Mouse (Mus musculus) stomach, postnatal 0 days (tissue): ENCODE results near the gene Tsc22d4. TPM values are rescaled to one million over a fixed set of nuclear protein-coding genes. Genes with fewer than 3 reads are reported as not detected.

ENCODE experiments used
- ATAC-seq: fragments of 200-750 bp; cut with Nextera tagmentation; 2 replicates; pipeline ENCODE4 v1.8.0; 2017; ENCODE audit not compliant: low FRiP score, low TSS enrichment
- DNase-seq: peaks from one replicate; pipeline ENCODE4 v3.0.0-alpha.2; 2016; ENCODE audit warnings: low spot score
- H3K27ac ChIP-seq: fragments of 300-500 bp; sonication (generic); replicated peaks from 2 replicates; pipeline ENCODE4 v1.5.1; 2014; ENCODE audit warnings: mild to moderate bottlenecking, control low read depth
- H3K27me3 ChIP-seq: fragments of 300-500 bp; sonication (generic); 2 replicates; pipeline ENCODE4 v1.6.1; 2014; ENCODE audit warnings: low read length; ENCODE audit not compliant: control insufficient read depth, insufficient read depth
- H3K36me3 ChIP-seq: fragments of 300-500 bp; sonication (generic); 2 replicates; pipeline ENCODE4 v1.6.1; 2014; ENCODE audit warnings: low read length, mixed read lengths; ENCODE audit not compliant: control insufficient read depth, insufficient read depth
- H3K4me1 ChIP-seq: fragments of 300-500 bp; sonication (generic); replicated peaks from 2 replicates; pipeline ENCODE4 v1.6.1; 2014; ENCODE audit warnings: antibody characterized with exemption; ENCODE audit not compliant: control insufficient read depth, insufficient read depth
- H3K4me2 ChIP-seq: fragments of 300-500 bp; sonication (generic); replicated peaks from 2 replicates; pipeline ENCODE4 v1.6.1; 2014; ENCODE audit warnings: low read depth, mild to moderate bottlenecking, control low read depth, moderate library complexity
- H3K4me3 ChIP-seq: fragments of 300-500 bp; sonication (generic); 2 replicates; pipeline ENCODE4 v1.5.1; 2014; ENCODE audit warnings: low read depth, low read length, control low read depth
- H3K9ac ChIP-seq: fragments of 300-500 bp; sonication (generic); 2 replicates; pipeline ENCODE4 v1.6.1; 2014; ENCODE audit warnings: mild to moderate bottlenecking, low read length, control low read depth, mixed read lengths
- H3K9me3 ChIP-seq: fragments of 300-500 bp; sonication (generic); 2 replicates; pipeline ENCODE4 v1.6.1; 2016; ENCODE audit warnings: low read length; ENCODE audit not compliant: control insufficient read depth
- CTCF ChIP-seq: IDR thresholded peaks from 2 replicates; pipeline ENCODE4 v1.5.1; 2016; ENCODE audit warnings: antibody characterized with exemption, low read depth, mild to moderate bottlenecking, moderate library complexity
- EP300 ChIP-seq: optimal IDR thresholded peaks from 2 replicates; pipeline ENCODE3; 2016; ENCODE audit warnings: antibody characterized with exemption
- WGBS: fragments of 180-500 bp; shearing (Covaris S2); extraction: QIAGEN DNeasy Blood & Tissue Kit; methylation state at CpG from one replicate; pipeline ENCODE4 v1.1.7; 2014; 5-methylcytosine and 5-hydroxymethylcytosine counted together
- polyA plus RNA-seq: library from polyadenylated mRNA; unstranded; fragments of >200 nt; fragmentation: Nextera tagmentation; extraction: Ambion mirVana; gene quantifications from 2 replicates; pipeline ENCODE4 v1.2.1, GENCODE M21; 2015

Gene Tsc22d4
- polyA plus RNA-seq, 1 experiment from 2014 or later = 100 TPM

GRCm38 (mm10) chr5:137751221-137751887, 5.8 kb downstream of the Tsc22d4 start:
- no peak overlapping the region for H3K4me2 ChIP-seq
- H3K27ac ChIP-seq = no peak overlapping the region
- H3K4me1 ChIP-seq = peaks cover 6% of the 10 kb centered on the region; the same call in 1 of the 2 replicates
- no peaks in the 10 kb centered on the region for H3K9me3 ChIP-seq
- H3K4me3 ChIP-seq = no peak overlapping the region
- TF ChIP-seq CTCF (no peak), EP300 (no peak)
- 93% methylated on average over 13 of the region's 13 CpGs for WGBS
- H3K27me3 ChIP-seq = no peaks in the 10 kb centered on the region
- peaks cover 19% of the 10 kb centered on the region; the same call in 1 of the 2 replicates for H3K36me3 ChIP-seq
- DNase-seq = no peak
- no peak overlapping the region for H3K9ac ChIP-seq
- no peak for ATAC-seq

- TF ChIP-seq EP300 (no peak), CTCF (no peak)
- Histone ChIP-seq H3K4me1 (peaks cover 6% of the 10 kb centered on the region; the same call in 1 of the 2 replicates), H3K36me3 (peaks cover 20% of the 10 kb centered on the region; the same call in 1 of the 2 replicates), H3K27ac (no peak overlapping the region), H3K4me3 (no peak overlapping the region), H3K27me3 (no peaks in the 10 kb centered on the region), H3K9me3 (no peaks in the 10 kb centered on the region), H3K9ac (no peak overlapping the region), H3K4me2 (no peak overlapping the region)
- 87% methylated on average over 6 of the region's 6 CpGs for WGBS
- no peak for ATAC-seq
- DNase-seq = no peak
These were observed 6.5 kb downstream of the Tsc22d4 start for GRCm38 (mm10) chr5:137751988-137752387.

GRCm38 (mm10) chr5:137753111-137753832, 7.7 kb downstream of the Tsc22d4 start:
- DNase-seq (no peak), ATAC-seq (0 out of 2 replicates have a peak, but pooled peaks have one; percentile 27)
- H3K36me3 ChIP-seq = peaks cover 25% of the 10 kb centered on the region
- 53% methylated on average over 12 of the region's 13 CpGs for WGBS
- no peak overlapping the region for H3K9ac ChIP-seq
- TF ChIP-seq EP300 = no peak
- H3K4me3 ChIP-seq = no peak overlapping the region
- H3K9me3 ChIP-seq = no peaks in the 10 kb centered on the region
- H3K4me2 ChIP-seq = no peak overlapping the region
- H3K27ac ChIP-seq = no peak overlapping the region
- peaks cover 6% of the 10 kb centered on the region; the same call in 1 of the 2 replicates for H3K4me1 ChIP-seq
- H3K27me3 ChIP-seq = no peaks in the 10 kb centered on the region

GRCm38 (mm10) chr5:137755425-137755824, 9.9 kb downstream of the Tsc22d4 start:
- H3K4me1 ChIP-seq = 0 out of 2 replicates have a peak, but pooled peaks cover 2% of the 10 kb centered on the region
- 80% methylated on average over 5 of the region's 5 CpGs for WGBS
- H3K27me3 ChIP-seq = no peaks in the 10 kb centered on the region
- no peak overlapping the region for H3K27ac ChIP-seq
- DNase-seq (no peak), ATAC-seq (no peak)
- peaks cover 34% of the 10 kb centered on the region for H3K36me3 ChIP-seq
- no peak overlapping the region for H3K9ac ChIP-seq
- no peaks in the 10 kb centered on the region for H3K9me3 ChIP-seq
- H3K4me3 ChIP-seq = no peak overlapping the region
- H3K4me2 ChIP-seq = no peak overlapping the region
- TF ChIP-seq CTCF = no peak
- TF ChIP-seq EP300 = no peak

GRCm38 (mm10) chr5:137756106-137756505, 10.6 kb downstream of the Tsc22d4 start:
- ATAC-seq (no peak), DNase-seq (no peak)
- 49% methylated on average over 3 of the region's 3 CpGs for WGBS
- Histone ChIP-seq H3K4me2 (no peak overlapping the region), H3K4me3 (no peak overlapping the region), H3K4me1 (0 out of 2 replicates have a peak, but pooled peaks cover 2% of the 10 kb centered on the region), H3K9ac (no peak overlapping the region), H3K27ac (no peak overlapping the region), H3K27me3 (no peaks in the 10 kb centered on the region), H3K9me3 (no peaks in the 10 kb centered on the region), H3K36me3 (peaks cover 33% of the 10 kb centered on the region)
- TF ChIP-seq CTCF = no peak
